Mouse (Mus musculus): ENCODE measurements around the gene Abca13.

DNA sequence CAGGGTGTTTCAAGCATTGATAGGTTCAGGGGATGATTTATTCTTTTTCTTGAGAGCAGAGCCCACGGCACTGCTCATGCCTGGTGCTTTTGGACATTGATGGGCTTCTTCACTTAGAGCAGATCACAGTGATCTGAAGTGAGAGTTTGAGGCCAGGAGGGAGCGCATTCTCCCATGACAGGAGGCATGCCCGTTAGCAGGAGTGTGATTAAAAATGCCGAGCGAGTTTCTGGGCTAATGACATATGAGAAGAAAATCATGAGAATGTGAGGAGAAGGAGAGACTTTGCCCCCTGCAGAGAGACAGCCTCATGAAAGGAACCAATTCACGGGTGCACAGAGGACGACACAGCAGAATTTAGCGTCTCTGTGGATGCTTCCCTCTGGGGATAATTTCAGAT lies 19.0 kb downstream of the Abca13 start:
- TF ChIP-seq CTCF (IDR thresholded peaks at IDR 0.05; ENCODE audit: low read depth, low read length) (no peak), EP300 (IDR thresholded peaks at IDR 0.05; ENCODE audit: insufficient read depth, low read depth, low read length) (no peak), POLR2A (IDR thresholded peaks at IDR 0.05; ENCODE audit: insufficient read depth, low read length) (no peak)
